Mouse (Mus musculus): ENCODE results near the gene Ptpn7.

DNA sequence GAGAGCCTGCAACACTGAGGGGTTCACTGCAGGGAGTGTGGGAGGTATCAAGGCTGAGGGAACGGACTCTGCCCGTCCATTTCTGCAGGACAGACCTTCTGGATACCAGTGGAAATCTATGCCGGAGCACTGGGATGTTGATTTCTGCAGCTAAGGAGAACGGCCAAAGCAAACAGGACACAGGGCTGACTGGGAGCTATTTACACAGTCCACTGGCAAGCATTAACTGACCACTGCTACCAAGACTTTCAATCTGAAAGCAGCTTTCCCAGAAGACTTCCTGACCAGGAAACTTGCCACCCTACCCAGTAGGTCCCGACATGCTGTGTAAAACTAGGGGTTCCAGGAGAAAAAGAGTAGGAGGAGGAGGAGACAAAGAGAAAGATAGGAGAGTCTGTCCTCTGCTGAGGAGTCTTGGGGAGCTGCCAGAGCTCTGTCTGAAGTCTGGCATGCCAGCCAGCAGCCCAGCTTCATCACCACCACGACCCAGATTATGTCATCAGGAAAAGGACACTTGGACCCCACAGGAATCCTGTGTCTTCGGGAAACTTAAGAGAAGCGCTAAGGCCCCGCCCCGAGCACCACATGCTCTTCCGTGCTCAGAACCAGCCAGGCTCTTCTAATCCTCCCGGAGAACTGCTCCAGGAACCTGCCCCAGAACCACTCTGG, 37.2 kb downstream of the Ptpn7 start:
- TF ChIP-seq NELFE (IDR thresholded peaks at IDR 0.05; ENCODE audit: low read depth, low read length) (no peak), MAFK (IDR thresholded peaks at IDR 0.05; ENCODE audit: insufficient replicate concordance, low read length) (no peak), POLR2A (IDR thresholded peaks at IDR 0.05; ENCODE audit: low read depth, low read length) (no peak), ZMIZ1 (IDR thresholded peaks at IDR 0.05; ENCODE audit: low read depth, low read length) (no peak), PAX5 (IDR thresholded peaks at IDR 0.05; ENCODE audit: low read length) (no peak), SIN3A (IDR thresholded peaks at IDR 0.05; ENCODE audit: low read length) (no peak)

All from CH12.LX (cell line).